Mouse (Mus musculus) heart, postnatal 14 days (tissue): ENCODE data around the gene Ppp1r12b. TPM values are rescaled to one million over a fixed set of nuclear protein-coding genes. Genes with fewer than 3 reads are reported as not detected.
A peak's percentile ranks its signal among the peaks of the same experiment; 100 is the strongest.

Experiments
- DNase-seq, 2 experiments: peaks; one replicate each; pipeline ENCODE4 v3.0.0; 2021 to 2022
- intact Hi-C: fragments of 180-260 bp; cut with DNase I; formaldehyde crosslinking; loops from one replicate; pipeline ENCODE4 v1.15.1; 2025
- total RNA-seq, 2 experiments: library from RNA; stranded (reverse); gene quantifications; 2 replicates each; pipeline ENCODE4 v1.2.3; 2021

The Ppp1r12b gene
- total RNA-seq, 2 experiments from 2014 or later = 140 to 142 TPM

- intact Hi-C loops = no loop called here
- DNase-seq = no peak
Observed at GRCm38 (mm10) chr1:134815748-134816147, 140.0 kb downstream of the Ppp1r12b start.

GRCm38 (mm10) chr1:134805471-134805870 lies 150.3 kb downstream of the Ppp1r12b start:
- no peak for DNase-seq
- intact Hi-C loops = no loop called here

GRCm38 (mm10) chr1:134804373-134804772 lies 151.4 kb downstream of the Ppp1r12b start:
- intact Hi-C loops = loop anchor here (5.0 kb wide), 1 partner anchor 42 kb away; no protein-coding TSS in a partner anchor
- peak in 1 of 2 experiments; percentile 40 for DNase-seq

GRCm38 (mm10) chr1:134803286-134804117 lies 152.2 kb downstream of the Ppp1r12b start:
- peak; percentile 54 to 83 for DNase-seq
- intact Hi-C loops = loop anchor here (5.0 kb wide), 1 partner anchor 41 kb away; no protein-coding TSS in a partner anchor

- intact Hi-C loops = loop anchor here (5.0 kb wide), 1 partner anchor 39 kb away; no protein-coding TSS in a partner anchor
- DNase-seq = no peak
Observed at GRCm38 (mm10) chr1:134801758-134802157, 154.0 kb downstream of the Ppp1r12b start.

- intact Hi-C loops = no loop called here
- no peak for DNase-seq
Observed at GRCm38 (mm10) chr1:134796536-134796935, 159.2 kb downstream of the Ppp1r12b start.

- DNase-seq = no peak
- intact Hi-C loops = no loop called here
Observed at GRCm38 (mm10) chr1:134796076-134796475, 159.7 kb downstream of the Ppp1r12b start.

- no peak for DNase-seq
- intact Hi-C loops = no loop called here
Observed at GRCm38 (mm10) chr1:134791456-134791855, 164.3 kb downstream of the Ppp1r12b start.

GRCm38 (mm10) chr1:134790716-134791439 lies 164.9 kb downstream of the Ppp1r12b start:
- DNase-seq = no peak
- intact Hi-C loops = no loop called here

GRCm38 (mm10) chr1:134788096-134788495 lies 167.6 kb downstream of the Ppp1r12b start:
- intact Hi-C loops = no loop called here
- DNase-seq = no peak

GRCm38 (mm10) chr1:134784911-134785310 lies 170.8 kb downstream of the Ppp1r12b start:
- no peak for DNase-seq
- intact Hi-C loops = no loop called here

- DNase-seq = no peak
- intact Hi-C loops = no loop called here
Observed at GRCm38 (mm10) chr1:134784481-134784880, 171.3 kb downstream of the Ppp1r12b start.

- intact Hi-C loops = no loop called here
- DNase-seq = no peak
Observed at GRCm38 (mm10) chr1:134783958-134784357, 171.8 kb downstream of the Ppp1r12b start.

GRCm38 (mm10) chr1:134782797-134783196 lies 172.9 kb downstream of the Ppp1r12b start:
- no peak for DNase-seq
- intact Hi-C loops = no loop called here

GRCm38 (mm10) chr1:134777936-134778548 lies 177.7 kb downstream of the Ppp1r12b start:
- intact Hi-C loops = no loop called here
- DNase-seq = no peak

- no peak for DNase-seq
- intact Hi-C loops = no loop called here
Observed at GRCm38 (mm10) chr1:134777201-134777885, 178.4 kb downstream of the Ppp1r12b start.

GRCm38 (mm10) chr1:134775631-134776030 lies 180.1 kb downstream of the Ppp1r12b start:
- DNase-seq = no peak
- intact Hi-C loops = no loop called here

GRCm38 (mm10) chr1:134774728-134775287 lies 180.9 kb downstream of the Ppp1r12b start:
- peak in 1 of 2 experiments; percentile 60 for DNase-seq
- intact Hi-C loops = no loop called here

GRCm38 (mm10) chr1:134774247-134774646 lies 181.5 kb downstream of the Ppp1r12b start:
- intact Hi-C loops = no loop called here
- DNase-seq = no peak

GRCm38 (mm10) chr1:134773256-134773655 lies 182.5 kb downstream of the Ppp1r12b start:
- DNase-seq = no peak
- intact Hi-C loops = no loop called here
